Mouse (Mus musculus) thymus, adult 2 months (tissue): ENCODE results near the gene Mrln. TPM values are rescaled to one million over a fixed set of nuclear protein-coding genes. Genes with fewer than 3 reads are reported as not detected.

Source experiments
- DNase-seq: peaks from one replicate; pipeline ENCODE4 v3.0.0; 2021
- H3K27ac ChIP-seq: fragments of 200-500 bp; 2 replicates; pipeline ENCODE4 v1.5.1; 2012; ENCODE audit warnings: low read length, control low read depth; ENCODE audit not compliant: control insufficient read depth, insufficient read depth
- H3K27me3 ChIP-seq: fragments of 200-500 bp; 2 replicates; pipeline ENCODE4 v1.6.1; 2012; ENCODE audit warnings: mild to moderate bottlenecking, low read length, moderate library complexity, mixed read lengths; ENCODE audit not compliant: control insufficient read depth, insufficient read depth
- H3K36me3 ChIP-seq: fragments of 200-500 bp; 2 replicates; pipeline ENCODE4 v1.6.1; 2012; ENCODE audit warnings: mild to moderate bottlenecking, low read length, moderate library complexity; ENCODE audit not compliant: control insufficient read depth, insufficient read depth
- H3K4me1 ChIP-seq: fragments of 200-500 bp; replicated peaks from 2 replicates; pipeline ENCODE4 v1.6.1; 2012; ENCODE audit warnings: low read length; ENCODE audit not compliant: control insufficient read depth, insufficient read depth
- H3K4me3 ChIP-seq: fragments of 200-500 bp; 2 replicates; pipeline ENCODE4 v1.5.1; 2012; ENCODE audit warnings: mild to moderate bottlenecking, low read length, control low read depth, moderate library complexity; ENCODE audit not compliant: control insufficient read depth, insufficient read depth
- CTCF ChIP-seq: fragments of 200-500 bp; IDR thresholded peaks from 2 replicates; pipeline ENCODE4 v1.5.1; 2012; ENCODE audit warnings: mild to moderate bottlenecking, control low read depth, low read length, moderate library complexity, borderline replicate concordance; ENCODE audit not compliant: control insufficient read depth, poor library complexity, insufficient read depth; ENCODE audit errors: extremely low read depth
- POLR2A ChIP-seq: fragments of 200-500 bp; IDR thresholded peaks from 2 replicates; pipeline ENCODE4 v1.6.1; 2012; ENCODE audit warnings: mild to moderate bottlenecking, low read length, control low read depth, moderate library complexity; ENCODE audit not compliant: control insufficient read depth, poor library complexity, insufficient read depth; ENCODE audit errors: extremely low read depth
- WGBS: fragments of 180-500 bp; shearing (Covaris S2); methylation state at CpG from one replicate; pipeline ENCODE4 v1.1.7; 2018; 5-methylcytosine and 5-hydroxymethylcytosine counted together
- polyA plus RNA-seq: library from polyadenylated mRNA; depleted of rRNA; stranded (reverse); fragments of >200 nt; gene quantifications from 2 replicates; pipeline ENCODE4 v1.2.3, GENCODE M21; 2012

The Mrln gene
- polyA plus RNA-seq, 1 experiment = 0.58 TPM

GRCm38 (mm10) chr10:70174494-70175190, 29.8 kb upstream of the Mrln start:
- Histone ChIP-seq H3K27ac (no peak overlapping the region), H3K27me3 (no peaks in the 10 kb centered on the region), H3K4me1 (no peaks in the 10 kb centered on the region), H3K4me3 (no peak overlapping the region), H3K36me3 (peaks cover 20% of the 10 kb centered on the region)
- TF ChIP-seq CTCF (no peak), POLR2A (no peak)
- DNase-seq = no peak
- 95% methylated on average over 16 of the region's 16 CpGs for WGBS

GRCm38 (mm10) chr10:70180727-70181126, 23.7 kb upstream of the Mrln start:
- TF ChIP-seq CTCF (no peak), POLR2A (no peak)
- DNase-seq = no peak
- peaks cover 15% of the 10 kb centered on the region for H3K4me1 ChIP-seq

GRCm38 (mm10) chr10:70181279-70181972, 23.0 kb upstream of the Mrln start:
- H3K27me3 ChIP-seq = no peaks in the 10 kb centered on the region
- peaks cover 15% of the 10 kb centered on the region for H3K4me1 ChIP-seq
- no peak overlapping the region for H3K27ac ChIP-seq
- no peak overlapping the region for H3K4me3 ChIP-seq
- no peak for DNase-seq
- TF ChIP-seq CTCF (no peak), POLR2A (no peak)
- 84% methylated on average over 11 of the region's 11 CpGs for WGBS
- 0 out of 2 replicates have a peak, but pooled peaks cover 4% of the 10 kb centered on the region for H3K36me3 ChIP-seq

More at GRCm38 (mm10) chr10:70180727-70181126, 23.7 kb upstream of the Mrln start:
- no peaks in the 10 kb centered on the region for H3K27me3 ChIP-seq
- 0 out of 2 replicates have a peak, but pooled peaks cover 4% of the 10 kb centered on the region for H3K36me3 ChIP-seq
- 9% methylated on average over 9 of the region's 9 CpGs for WGBS
- no peak overlapping the region for H3K27ac ChIP-seq
- no peak overlapping the region for H3K4me3 ChIP-seq

GRCm38 (mm10) chr10:70183210-70184080, 21.0 kb upstream of the Mrln start:
- 74% methylated on average over 15 of the region's 15 CpGs for WGBS
- Histone ChIP-seq H3K27me3 (no peaks in the 10 kb centered on the region), H3K4me3 (no peak overlapping the region), H3K4me1 (peaks cover 15% of the 10 kb centered on the region), H3K27ac (no peak overlapping the region), H3K36me3 (peaks cover 6% of the 10 kb centered on the region)
- no peak for TF ChIP-seq POLR2A
- no peak for DNase-seq

- H3K4me3 ChIP-seq = no peak overlapping the region
- peaks cover 21% of the 10 kb centered on the region for H3K36me3 ChIP-seq
- no peaks in the 10 kb centered on the region for H3K27me3 ChIP-seq
- DNase-seq = peak; percentile 41
- H3K27ac ChIP-seq = no peak overlapping the region
- H3K4me1 ChIP-seq = peaks cover 12% of the 10 kb centered on the region
- WGBS = 66% methylated on average over 9 of the region's 9 CpGs
- TF ChIP-seq POLR2A = no peak
- peak; percentile 41; the same call in 1 of the 2 replicates for TF ChIP-seq CTCF
These were observed 18.3 kb upstream of the Mrln start for GRCm38 (mm10) chr10:70186136-70186535.

GRCm38 (mm10) chr10:70186586-70186985, 17.9 kb upstream of the Mrln start:
- H3K27ac ChIP-seq = no peak overlapping the region
- peaks cover 8% of the 10 kb centered on the region for H3K4me1 ChIP-seq
- TF ChIP-seq POLR2A (no peak), CTCF (no peak)
- H3K36me3 ChIP-seq = peaks cover 26% of the 10 kb centered on the region
- no peak overlapping the region for H3K4me3 ChIP-seq
- H3K27me3 ChIP-seq = no peaks in the 10 kb centered on the region
- DNase-seq = no peak
- 84% methylated on average over 7 of the region's 7 CpGs for WGBS
